Mouse (Mus musculus): ENCODE measurements at regions not wholly inside any gene's neighbourhood (a gene's known extent, or its start where the extent isn't known, plus 50 kb on each side); places are given as distances from the start of the nearest gene placed in this dataset.

- Histone ChIP-seq H3K4me1 (ENCODE audit: control insufficient read depth in 2 of 2, insufficient read depth in 2 of 2, low read length in 2 of 2, poor library complexity in 1 of 2) (peaks cover 0 to 6% of the 10 kb centered on the region in 2 experiments; a peak in 1 of 4 replicates), H3K27ac (ENCODE audit: insufficient read depth, low read depth, low read length, poor library complexity, severe bottlenecking) (no peak overlapping the region), H3K4me3 (ENCODE audit: insufficient read depth in 1 of 2, low read depth in 1 of 2, low read length in 2 of 2, poor library complexity in 1 of 2, severe bottlenecking in 1 of 2) (no peak overlapping the region), H3K9me3 (ENCODE audit: control insufficient read depth, insufficient read depth, low read depth, low read length) (no peaks in the 10 kb centered on the region), H3K9ac (ENCODE audit: insufficient read depth, low read depth, low read length, poor library complexity, severe bottlenecking) (no peak overlapping the region), H3K36me3 (ENCODE audit: control insufficient read depth, insufficient read depth, low read length, poor library complexity, severe bottlenecking) (no peaks in the 10 kb centered on the region)
- DNase-seq (ENCODE audit: low read depth, low spot score): no peak
- in situ Hi-C loops (cut with MboI; ENCODE audit: low sequenced_read_pairs in 2 of 2, unreplicated experiment in 2 of 2): no loop called here
- no peak for TF ChIP-seq CHD2 (IDR thresholded peaks at IDR 0.05; ENCODE audit: low read depth, low read length)
- TF ChIP-seq ZNF384 (IDR thresholded peaks at IDR 0.05; ENCODE audit: low read depth, low read length): no peak
- no peak for TF ChIP-seq HCFC1 (IDR thresholded peaks at IDR 0.05; ENCODE audit: borderline replicate concordance, insufficient read depth, low read length)
- no peak for TF ChIP-seq ZC3H11A (IDR thresholded peaks at IDR 0.05; ENCODE audit: borderline replicate concordance, low read depth, low read length)
- TF ChIP-seq MAFK (IDR thresholded peaks at IDR 0.05; ENCODE audit: insufficient read depth, low read depth, low read length): no peak
These were observed 101.2 kb downstream of the Gm5426 start for GRCm38 (mm10) chr10:96237572-96238130.

- Histone ChIP-seq H3K9ac (ENCODE audit: insufficient read depth, low read depth, low read length, poor library complexity, severe bottlenecking) (no peak overlapping the region), H3K4me1 (ENCODE audit: control insufficient read depth in 2 of 2, insufficient read depth in 2 of 2, low read length in 2 of 2, poor library complexity in 1 of 2) (peaks cover 0 to 6% of the 10 kb centered on the region in 2 experiments; a peak in 1 of 4 replicates), H3K4me3 (ENCODE audit: insufficient read depth in 1 of 2, low read depth in 1 of 2, low read length in 2 of 2, poor library complexity in 1 of 2, severe bottlenecking in 1 of 2) (no peak overlapping the region), H3K9me3 (ENCODE audit: control insufficient read depth, insufficient read depth, low read depth, low read length) (no peaks in the 10 kb centered on the region), H3K36me3 (ENCODE audit: control insufficient read depth, insufficient read depth, low read length, poor library complexity, severe bottlenecking) (no peaks in the 10 kb centered on the region), H3K27ac (ENCODE audit: insufficient read depth, low read depth, low read length, poor library complexity, severe bottlenecking) (no peak overlapping the region)
- DNase-seq (ENCODE audit: low read depth, low spot score): no peak
- TF ChIP-seq ZC3H11A (IDR thresholded peaks at IDR 0.05; ENCODE audit: borderline replicate concordance, low read depth, low read length): no peak
- TF ChIP-seq ZNF384 (IDR thresholded peaks at IDR 0.05; ENCODE audit: low read depth, low read length): no peak
- TF ChIP-seq MAFK (IDR thresholded peaks at IDR 0.05; ENCODE audit: insufficient read depth, low read depth, low read length): no peak
- no peak for TF ChIP-seq HCFC1 (IDR thresholded peaks at IDR 0.05; ENCODE audit: borderline replicate concordance, insufficient read depth, low read length)
- no peak for TF ChIP-seq CHD2 (IDR thresholded peaks at IDR 0.05; ENCODE audit: low read depth, low read length)
- in situ Hi-C loops (cut with MboI; ENCODE audit: low sequenced_read_pairs in 2 of 2, unreplicated experiment in 2 of 2): no loop called here
These were observed 101.8 kb downstream of the Gm5426 start for GRCm38 (mm10) chr10:96238251-96238650.

- Histone ChIP-seq H3K9ac (ENCODE audit: insufficient read depth, low read depth, low read length, poor library complexity, severe bottlenecking) (no peak overlapping the region), H3K4me1 (ENCODE audit: control insufficient read depth in 2 of 2, insufficient read depth in 2 of 2, low read length in 2 of 2, poor library complexity in 1 of 2) (peaks cover 0 to 6% of the 10 kb centered on the region in 2 experiments; a peak in 1 of 4 replicates), H3K27ac (ENCODE audit: insufficient read depth, low read depth, low read length, poor library complexity, severe bottlenecking) (no peak overlapping the region), H3K9me3 (ENCODE audit: control insufficient read depth, insufficient read depth, low read depth, low read length) (no peaks in the 10 kb centered on the region), H3K36me3 (ENCODE audit: control insufficient read depth, insufficient read depth, low read length, poor library complexity, severe bottlenecking) (no peaks in the 10 kb centered on the region), H3K4me3 (ENCODE audit: insufficient read depth in 1 of 2, low read depth in 1 of 2, low read length in 2 of 2, poor library complexity in 1 of 2, severe bottlenecking in 1 of 2) (no peak overlapping the region)
- in situ Hi-C loops (cut with MboI; ENCODE audit: low sequenced_read_pairs in 2 of 2, unreplicated experiment in 2 of 2): no loop called here
- no peak for DNase-seq (ENCODE audit: low read depth, low spot score)
- TF ChIP-seq ZC3H11A (IDR thresholded peaks at IDR 0.05; ENCODE audit: borderline replicate concordance, low read depth, low read length): no peak
- no peak for TF ChIP-seq ZNF384 (IDR thresholded peaks at IDR 0.05; ENCODE audit: low read depth, low read length)
- no peak for TF ChIP-seq HCFC1 (IDR thresholded peaks at IDR 0.05; ENCODE audit: borderline replicate concordance, insufficient read depth, low read length)
- no peak for TF ChIP-seq MAFK (IDR thresholded peaks at IDR 0.05; ENCODE audit: insufficient read depth, low read depth, low read length)
- no peak for TF ChIP-seq CHD2 (IDR thresholded peaks at IDR 0.05; ENCODE audit: low read depth, low read length)
These were observed 102.4 kb downstream of the Gm5426 start for GRCm38 (mm10) chr10:96238850-96239249.

GRCm38 (mm10) chr10:96240591-96240990, 104.2 kb downstream of the Gm5426 start:
- H3K27ac ChIP-seq (ENCODE audit: insufficient read depth, low read depth, low read length, poor library complexity, severe bottlenecking): no peak overlapping the region
- H3K9me3 ChIP-seq (ENCODE audit: control insufficient read depth, insufficient read depth, low read depth, low read length): no peaks in the 10 kb centered on the region
- H3K4me1 ChIP-seq (ENCODE audit: control insufficient read depth in 2 of 2, insufficient read depth in 2 of 2, low read length in 2 of 2, poor library complexity in 1 of 2): peaks cover 0 to 2% of the 10 kb centered on the region in 2 experiments; a peak in 1 of 4 replicates
- H3K9ac ChIP-seq (ENCODE audit: insufficient read depth, low read depth, low read length, poor library complexity, severe bottlenecking): no peak overlapping the region
- in situ Hi-C loops (cut with MboI; ENCODE audit: low sequenced_read_pairs in 2 of 2, unreplicated experiment in 2 of 2): no loop called here
- DNase-seq (ENCODE audit: low read depth, low spot score): no peak
- no peak for TF ChIP-seq HCFC1 (IDR thresholded peaks at IDR 0.05; ENCODE audit: borderline replicate concordance, insufficient read depth, low read length)
- TF ChIP-seq MAFK (IDR thresholded peaks at IDR 0.05; ENCODE audit: insufficient read depth, low read depth, low read length): no peak
- TF ChIP-seq ZC3H11A (IDR thresholded peaks at IDR 0.05; ENCODE audit: borderline replicate concordance, low read depth, low read length): no peak
- no peak for TF ChIP-seq ZNF384 (IDR thresholded peaks at IDR 0.05; ENCODE audit: low read depth, low read length)
- no peak for TF ChIP-seq CHD2 (IDR thresholded peaks at IDR 0.05; ENCODE audit: low read depth, low read length)
- H3K36me3 ChIP-seq (ENCODE audit: control insufficient read depth, insufficient read depth, low read length, poor library complexity, severe bottlenecking): no peaks in the 10 kb centered on the region
- H3K4me3 ChIP-seq (ENCODE audit: insufficient read depth in 1 of 2, low read depth in 1 of 2, low read length in 2 of 2, poor library complexity in 1 of 2, severe bottlenecking in 1 of 2): no peak overlapping the region

All from ES-E14 (cell line).